Mouse (Mus musculus) cortical plate, adult 2 months (tissue): ENCODE results near the gene Atf5. TPM values are rescaled to one million over a fixed set of nuclear protein-coding genes. Genes with fewer than 3 reads are reported as not detected.
A peak's percentile ranks its signal among the peaks of the same experiment; 100 is the strongest.

Source experiments
- H3K27ac ChIP-seq: fragments of 200-500 bp; 2 replicates; pipeline ENCODE4 v1.5.1; 2012; ENCODE audit warnings: low read length, control low read depth, inconsistent platforms; ENCODE audit not compliant: insufficient read depth
- H3K4me1 ChIP-seq: fragments of 200-500 bp; 2 replicates; pipeline ENCODE4 v1.6.1; 2011; ENCODE audit warnings: low read length; ENCODE audit not compliant: control insufficient read depth, insufficient read depth
- H3K4me3 ChIP-seq: fragments of 200-500 bp; 2 replicates; pipeline ENCODE4 v1.5.1; 2011; ENCODE audit warnings: mild to moderate bottlenecking, low read length, control low read depth; ENCODE audit not compliant: insufficient read depth
- CTCF ChIP-seq: fragments of 200-500 bp; IDR thresholded peaks from 2 replicates; pipeline ENCODE4 v1.5.1; 2011; ENCODE audit warnings: mild to moderate bottlenecking, control low read depth, low read length; ENCODE audit not compliant: insufficient read depth; ENCODE audit errors: extremely low read depth
- POLR2A ChIP-seq: fragments of 200-500 bp; IDR thresholded peaks from 2 replicates; pipeline ENCODE4 v1.6.1; 2011; ENCODE audit warnings: mild to moderate bottlenecking, low read length, control low read depth; ENCODE audit not compliant: insufficient read depth; ENCODE audit errors: extremely low read depth
- polyA plus RNA-seq: library from polyadenylated mRNA; depleted of rRNA; stranded (reverse); fragments of >200 nt; gene quantifications from 2 replicates; pipeline ENCODE4 v1.2.3, GENCODE M21; 2012

Atf5 gene
- polyA plus RNA-seq, 1 experiment: 17.5 TPM

DNA sequence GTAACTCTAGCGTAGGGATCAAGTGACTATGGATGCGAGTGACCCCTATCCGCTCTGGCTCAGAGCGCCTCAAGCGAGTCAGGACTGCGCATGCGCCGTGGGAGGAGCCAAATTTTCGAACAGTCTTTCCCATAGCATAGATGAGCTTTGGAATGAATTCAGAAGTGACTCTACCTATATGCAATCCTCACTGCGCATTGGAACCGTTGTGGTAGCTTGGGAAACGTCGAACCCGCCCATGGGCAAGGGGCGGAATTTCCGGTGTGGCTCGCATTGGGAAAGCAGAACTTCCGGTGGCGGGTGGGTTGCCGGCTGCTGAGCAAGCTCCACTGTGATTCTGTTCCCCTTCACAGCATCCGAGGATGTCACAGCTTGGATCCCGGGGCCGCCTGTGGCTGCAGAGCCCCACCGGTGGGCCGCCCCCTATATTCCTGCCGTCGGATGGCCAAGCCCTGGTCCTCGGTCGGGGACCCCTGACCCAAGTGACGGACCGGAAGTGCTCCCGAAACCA, 40.6 kb upstream of the Atf5 start, which contains the start of gene Pnkp:
Pnkp (plus strand) TSS at position 98 of the 511 bp plus-strand sequence.
- Histone ChIP-seq H3K4me3 (peak within 1 kb of the TSS; percentile 79), H3K4me1 (no peaks in the 10 kb centered on the region), H3K27ac (peak within 1 kb of the TSS; percentile 38)
- no peak for TF ChIP-seq CTCF
- peak; percentile 88 for TF ChIP-seq POLR2A

DNA sequence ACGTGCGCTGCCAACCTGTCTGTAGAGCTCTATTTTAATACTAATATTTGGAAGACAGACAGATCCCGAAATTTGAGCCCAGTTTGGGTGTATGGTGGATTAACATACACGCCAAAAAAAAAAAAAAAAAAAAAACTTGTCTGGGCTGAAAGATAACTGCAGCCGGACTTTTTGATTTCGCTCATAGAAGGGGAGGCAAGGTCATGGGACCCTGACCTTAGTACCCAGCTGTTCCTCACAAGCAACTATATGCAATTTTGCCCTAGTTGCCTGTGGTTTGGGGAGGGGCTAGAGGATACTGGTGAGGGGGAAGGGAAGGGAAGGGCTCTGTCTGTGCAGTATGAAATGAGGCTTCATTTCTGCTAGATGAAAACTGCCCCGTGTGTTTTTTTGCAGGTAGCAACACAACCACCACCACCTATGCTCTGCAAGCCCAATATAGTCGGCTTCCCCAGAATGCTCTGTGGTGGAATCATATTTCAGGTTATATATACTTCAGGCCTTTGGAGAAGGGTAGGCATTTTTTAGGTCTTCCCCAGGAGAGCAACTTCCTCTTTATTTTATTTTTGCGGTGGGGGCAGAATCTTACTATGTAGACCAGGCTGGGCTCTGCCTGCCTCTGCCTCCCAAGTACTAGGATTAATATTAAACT, 39.9 kb upstream of the Atf5 start:
- Histone ChIP-seq H3K4me1 (no peaks in the 10 kb centered on the region), H3K27ac (no peak overlapping the region), H3K4me3 (peak overlapping the region; percentile 79; the same call in 1 of the 2 replicates)
- TF ChIP-seq CTCF (no peak), POLR2A (no peak)

DNA sequence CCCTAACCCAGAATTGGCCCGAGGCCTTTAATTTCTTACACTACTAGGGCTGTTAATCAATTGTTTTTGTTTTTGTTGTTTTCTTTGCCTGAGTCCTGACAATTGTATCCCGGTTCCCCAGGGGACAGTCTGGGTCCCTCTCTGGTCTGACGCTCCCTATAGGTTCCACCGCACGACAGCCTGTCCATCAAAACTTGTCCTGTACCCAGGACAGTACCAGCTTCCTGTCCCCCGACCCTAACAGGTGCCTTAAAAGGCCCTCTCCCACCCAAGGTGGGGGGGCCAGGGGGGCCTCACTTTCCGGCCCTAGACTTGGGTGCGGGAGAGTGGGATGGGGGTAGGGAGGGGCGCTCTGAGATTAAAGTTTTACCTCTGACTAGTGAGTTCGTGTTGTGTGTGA, 38.6 kb upstream of the Atf5 start:
- no peak for TF ChIP-seq CTCF
- no peak for TF ChIP-seq POLR2A
- Histone ChIP-seq H3K4me3 (peak overlapping the region; percentile 58), H3K4me1 (no peaks in the 10 kb centered on the region; the same call in 1 of the 2 replicates), H3K27ac (peak overlapping the region; percentile 92)

DNA sequence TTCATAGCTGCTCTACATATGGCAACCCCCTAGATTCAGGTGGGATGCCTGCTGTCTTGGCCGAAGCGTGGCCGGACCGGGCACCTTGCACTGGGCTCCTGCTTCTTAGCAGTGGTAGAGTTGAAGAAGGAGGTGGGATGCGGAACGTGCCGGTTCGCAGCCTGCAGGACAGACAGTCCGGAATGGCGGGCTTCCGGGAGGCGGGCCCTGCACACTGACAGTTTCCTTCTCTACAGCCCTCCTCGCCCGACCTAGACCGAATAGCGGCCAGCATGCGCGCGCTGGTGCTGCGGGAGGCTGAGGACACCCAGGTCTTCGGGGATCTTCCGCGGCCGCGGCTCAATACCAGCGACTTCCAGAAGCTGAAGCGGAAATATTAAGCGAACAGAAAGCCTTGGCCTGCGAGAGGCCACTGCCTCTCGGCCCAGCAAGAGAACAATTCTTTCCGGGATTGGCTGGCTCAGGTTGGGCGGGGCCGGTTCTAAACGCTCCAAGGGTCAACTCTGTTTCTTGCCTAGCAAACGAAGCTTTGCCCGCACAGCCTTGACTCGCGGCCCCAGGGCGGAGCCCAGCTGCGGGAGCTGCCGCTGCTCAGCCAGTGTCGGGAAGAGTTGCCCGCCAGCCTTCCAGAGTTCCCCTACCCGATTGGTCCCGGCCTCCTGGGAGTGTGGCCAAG, 38.0 kb upstream of the Atf5 start:
- H3K27ac ChIP-seq: peak overlapping the region; percentile 92
- no peak for TF ChIP-seq CTCF
- TF ChIP-seq POLR2A: peak; percentile 48
- no peaks in the 10 kb centered on the region; the same call in 1 of the 2 replicates for H3K4me1 ChIP-seq
- peak overlapping the region; percentile 58 for H3K4me3 ChIP-seq

DNA sequence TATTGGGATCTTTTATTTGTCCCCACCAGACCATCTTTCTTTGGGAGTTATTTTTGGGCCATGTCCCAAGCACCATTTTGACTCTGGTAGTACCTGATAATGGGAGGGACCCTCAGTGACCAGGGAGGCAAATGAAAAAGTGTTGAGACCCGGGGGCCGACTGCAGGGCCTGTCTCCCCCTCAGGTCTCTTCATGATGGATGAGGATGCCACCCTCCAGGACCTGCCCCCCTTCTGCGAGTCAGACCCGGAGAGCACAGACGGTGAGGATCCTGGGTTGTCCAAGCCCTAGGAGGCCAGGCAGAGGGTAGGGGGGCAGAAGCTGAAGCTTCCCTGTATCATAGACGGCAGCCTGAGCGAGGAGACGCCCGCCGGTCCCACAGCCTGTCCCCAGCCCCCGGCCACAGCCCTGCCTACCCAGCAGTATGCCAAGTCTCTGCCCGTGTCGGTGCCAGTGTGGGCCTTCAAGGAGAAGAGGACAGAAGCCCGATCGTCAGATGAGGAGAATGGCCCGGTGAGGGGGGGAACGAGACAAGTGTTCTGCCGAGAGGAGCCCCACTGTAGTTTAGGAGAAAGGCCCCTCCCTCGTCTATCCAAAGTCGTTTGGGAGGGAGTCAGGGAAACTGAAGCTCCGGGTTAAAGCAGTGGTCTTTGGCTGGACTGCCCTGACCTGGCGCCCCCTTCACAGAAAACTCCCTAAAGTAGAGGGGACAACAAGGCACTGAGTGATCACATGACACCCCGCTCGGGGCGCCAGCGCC, 37.3 kb upstream of the Atf5 start:
- TF ChIP-seq POLR2A: no peak
- no peak for TF ChIP-seq CTCF
- H3K27ac ChIP-seq: peak overlapping the region; percentile 92
- no peaks in the 10 kb centered on the region; the same call in 1 of the 2 replicates for H3K4me1 ChIP-seq

DNA sequence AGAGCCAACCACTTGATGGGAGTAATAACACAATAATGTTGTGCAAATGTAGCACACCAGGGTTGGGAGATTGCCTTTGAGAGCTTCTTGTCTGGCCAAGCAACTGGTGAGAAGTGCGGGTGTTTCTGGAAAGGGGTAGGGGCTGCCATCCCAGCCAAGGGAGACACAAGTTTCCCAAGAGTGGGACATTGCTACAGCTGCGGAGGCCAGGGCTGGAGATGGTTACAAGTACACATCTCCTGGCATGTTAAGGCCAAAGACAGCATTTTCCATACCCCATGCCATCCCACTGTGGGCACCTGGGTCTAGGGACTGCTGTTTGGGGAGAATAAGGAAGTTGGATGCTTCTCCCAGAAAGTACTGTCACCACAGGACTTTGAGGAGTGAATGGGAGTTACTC, 36.6 kb upstream of the Atf5 start:
- no peak overlapping the region for H3K4me3 ChIP-seq
- H3K27ac ChIP-seq: no peak overlapping the region
- no peaks in the 10 kb centered on the region; the same call in 1 of the 2 replicates for H3K4me1 ChIP-seq
- TF ChIP-seq POLR2A (no peak), CTCF (no peak)

More for the DNA sequence above, 37.3 kb upstream of the Atf5 start:
- H3K4me3 ChIP-seq: peak overlapping the region; percentile 58

DNA sequence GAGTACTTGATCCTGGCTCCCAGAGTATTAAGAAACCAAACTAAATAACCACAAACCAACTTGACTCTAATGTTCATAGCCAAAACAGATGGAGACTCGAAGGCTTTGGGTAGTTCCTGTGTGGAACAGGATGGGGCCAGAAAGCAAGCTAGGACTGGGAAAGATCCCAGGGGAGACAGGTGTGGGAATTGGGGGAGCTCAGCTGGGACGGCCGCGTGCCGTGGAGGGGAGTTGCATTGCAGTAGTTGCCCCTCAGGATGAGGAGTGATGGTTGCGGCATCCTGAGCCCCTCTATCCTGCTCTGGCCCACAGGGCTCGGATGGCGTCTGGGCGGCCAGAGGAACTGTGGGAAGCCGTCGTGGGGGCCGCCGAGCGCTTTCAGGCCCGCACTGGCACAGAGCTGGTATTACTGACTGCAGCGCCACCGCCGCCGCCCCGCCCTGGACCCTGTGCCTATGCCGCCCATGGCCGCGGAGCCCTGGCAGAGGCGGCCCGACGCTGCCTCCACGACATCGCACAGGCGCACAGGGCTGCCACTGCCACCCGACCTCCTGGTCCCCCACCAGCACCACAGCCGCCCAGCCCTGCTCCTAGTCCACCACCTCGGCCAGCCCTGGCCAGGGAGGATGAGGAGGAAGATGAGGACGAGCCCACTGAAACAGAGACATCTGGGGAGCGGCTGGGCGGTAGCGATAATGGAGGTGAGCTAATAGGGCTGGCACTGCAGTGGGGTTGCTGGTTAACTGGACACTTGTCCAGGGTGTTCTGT, 36.0 kb upstream of the Atf5 start:
- no peak for TF ChIP-seq POLR2A
- no peak for TF ChIP-seq CTCF
- Histone ChIP-seq H3K4me1 (peaks cover 3% of the 10 kb centered on the region), H3K4me3 (no peak overlapping the region), H3K27ac (no peak overlapping the region)

DNA sequence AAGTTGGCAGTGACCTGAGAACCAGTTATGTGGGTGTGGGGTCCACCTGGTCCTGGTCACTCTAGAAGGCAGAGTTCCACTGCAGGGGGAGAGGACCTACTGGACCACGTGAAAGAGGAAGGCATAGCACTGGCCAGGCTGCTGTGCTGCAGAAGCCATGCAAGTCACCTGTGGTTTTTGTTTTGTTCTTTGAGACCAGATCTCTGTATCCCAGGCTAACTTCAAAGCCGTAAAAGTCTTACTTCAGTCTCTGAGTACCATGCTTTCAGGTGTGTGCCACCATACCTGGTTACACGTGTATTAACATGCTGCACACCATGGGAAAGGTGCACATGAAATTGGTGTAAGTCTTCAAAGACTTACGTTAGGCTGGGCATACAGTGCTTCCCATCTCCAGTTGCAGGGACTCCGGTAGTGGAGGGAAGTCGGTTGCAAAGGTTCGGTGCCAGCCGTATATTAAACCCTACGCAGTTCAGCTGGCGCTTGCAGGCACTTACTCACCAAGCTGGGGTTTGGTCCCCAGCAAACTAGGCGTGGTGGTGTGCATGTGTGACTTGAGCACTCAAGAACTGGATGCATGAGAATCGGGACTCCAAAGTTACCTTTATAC, 35.3 kb upstream of the Atf5 start:
- H3K27ac ChIP-seq: no peak overlapping the region
- H3K4me1 ChIP-seq: peaks cover 3% of the 10 kb centered on the region
- no peak for TF ChIP-seq CTCF
- TF ChIP-seq POLR2A: no peak
- H3K4me3 ChIP-seq: no peak overlapping the region
